Mouse (Mus musculus) liver, postnatal 0 days (tissue): ENCODE results near the gene Nup107. TPM values are rescaled to one million over a fixed set of nuclear protein-coding genes. Genes with fewer than 3 reads are reported as not detected.

ENCODE experiments used
- ATAC-seq: fragments of 200-750 bp; cut with Nextera tagmentation; 2 replicates; pipeline ENCODE4 v1.8.0; 2017; ENCODE audit warnings: mild to moderate bottlenecking, moderate library complexity
- DNase-seq: peaks from one replicate; pipeline ENCODE4 v3.0.0-alpha.2; 2016
- H3K27ac ChIP-seq: fragments of 300-500 bp; sonication (generic); 2 replicates; pipeline ENCODE4 v1.5.1; 2014; ENCODE audit warnings: antibody characterized with exemption, moderate library complexity, mild to moderate bottlenecking, low read depth
- H3K27me3 ChIP-seq: fragments of 300-500 bp; sonication (generic); 2 replicates; pipeline ENCODE4 v1.6.1; 2014; ENCODE audit warnings: low read length, control low read depth, mixed read lengths; ENCODE audit not compliant: insufficient read depth
- H3K36me3 ChIP-seq: fragments of 300-500 bp; sonication (generic); replicated peaks from 2 replicates; pipeline ENCODE4 v1.6.1; 2014; ENCODE audit warnings: mild to moderate bottlenecking, control low read depth, low read length, moderate library complexity, mixed read lengths; ENCODE audit not compliant: insufficient read depth
- H3K4me1 ChIP-seq: fragments of 300-500 bp; sonication (generic); 2 replicates; pipeline ENCODE4 v1.6.1; 2014; ENCODE audit warnings: antibody characterized with exemption, mild to moderate bottlenecking, control low read depth; ENCODE audit not compliant: insufficient read depth
- H3K4me2 ChIP-seq: fragments of 300-500 bp; sonication (generic); 2 replicates; pipeline ENCODE4 v1.6.1; 2014; ENCODE audit warnings: low read depth, mild to moderate bottlenecking, low read length, moderate library complexity, mixed read lengths
- H3K4me3 ChIP-seq: fragments of 300-500 bp; sonication (generic); 2 replicates; pipeline ENCODE4 v1.5.1; 2014; ENCODE audit warnings: low read depth, low read length
- H3K9ac ChIP-seq: fragments of 300-500 bp; sonication (generic); replicated peaks from 2 replicates; pipeline ENCODE4 v1.6.1; 2014; ENCODE audit warnings: mild to moderate bottlenecking, moderate library complexity
- H3K9me3 ChIP-seq: fragments of 300-500 bp; sonication (generic); 2 replicates; pipeline ENCODE4 v1.6.1; 2016; ENCODE audit warnings: mild to moderate bottlenecking, control low read depth, low read length, mixed read lengths
- CTCF ChIP-seq: sonication (generic); IDR thresholded peaks from 2 replicates; pipeline ENCODE4 v1.5.1; 2016; ENCODE audit warnings: antibody characterized with exemption, low read depth
- EP300 ChIP-seq: IDR thresholded peaks from 2 replicates; pipeline ENCODE4 v1.6.1; 2016; ENCODE audit warnings: antibody characterized with exemption, low read depth, mild to moderate bottlenecking
- WGBS: fragments of 180-500 bp; shearing (Covaris S2); extraction: QIAGEN DNeasy Blood & Tissue Kit; methylation state at CpG from one replicate; pipeline ENCODE4 v1.1.7; 2014; ENCODE audit not compliant: insufficient replicate concordance; 5-methylcytosine and 5-hydroxymethylcytosine counted together
- polyA plus RNA-seq: library from polyadenylated mRNA; unstranded; fragments of >200 nt; fragmentation: Nextera tagmentation; extraction: Ambion mirVana; gene quantifications from 2 replicates; pipeline ENCODE4 v1.2.1, GENCODE M21; 2015

Gene Nup107
- polyA plus RNA-seq, 1 experiment from 2014 or later, result 15.0 TPM

DNA sequence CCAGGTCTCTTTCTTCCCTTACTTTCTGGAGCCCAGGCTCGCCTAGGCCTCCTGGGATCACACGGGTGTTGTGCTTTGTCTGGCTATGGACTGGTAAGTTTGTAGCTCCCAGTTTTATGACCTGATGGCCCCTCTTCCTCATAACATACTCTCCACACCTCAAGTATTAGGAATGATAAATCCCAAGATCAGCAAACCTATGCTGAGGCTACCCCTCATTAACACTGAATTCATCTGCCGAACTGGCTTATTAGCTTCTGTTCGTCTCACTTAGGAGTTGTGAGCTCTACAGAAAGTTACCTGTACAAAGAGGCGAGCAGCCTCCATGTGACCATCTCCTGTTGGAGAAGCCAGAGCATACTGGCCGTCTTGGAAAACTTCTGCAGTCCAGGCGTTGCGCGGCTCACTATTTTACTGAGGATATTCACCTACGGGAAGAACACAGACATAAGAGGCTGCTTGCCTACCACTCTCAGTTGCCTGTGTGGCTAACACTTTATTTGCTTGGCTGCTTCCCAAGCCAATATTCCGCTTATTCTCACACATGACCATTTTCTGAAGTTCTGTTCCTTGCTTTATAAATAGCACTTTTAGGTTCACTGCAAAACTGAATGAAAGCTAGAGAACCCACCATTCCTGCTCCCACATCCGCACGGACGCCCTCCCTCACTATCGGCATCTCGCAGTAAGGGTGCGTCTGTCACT is 11.3 kb downstream of the Nup107 start:
- no peaks in the 10 kb centered on the region for H3K27me3 ChIP-seq
- H3K9me3 ChIP-seq, result no peaks in the 10 kb centered on the region
- WGBS, result 91% methylated on average over 17 of the region's 17 CpGs
- H3K4me2 ChIP-seq, result no peak overlapping the region
- TF ChIP-seq CTCF (no peak), EP300 (no peak)
- DNase-seq (no peak), ATAC-seq (no peak)
- no peaks in the 10 kb centered on the region for H3K4me1 ChIP-seq
- H3K27ac ChIP-seq, result no peak overlapping the region
- H3K9ac ChIP-seq, result no peak overlapping the region
- H3K4me3 ChIP-seq, result no peak overlapping the region
- H3K36me3 ChIP-seq, result peaks cover 73% of the 10 kb centered on the region

DNA sequence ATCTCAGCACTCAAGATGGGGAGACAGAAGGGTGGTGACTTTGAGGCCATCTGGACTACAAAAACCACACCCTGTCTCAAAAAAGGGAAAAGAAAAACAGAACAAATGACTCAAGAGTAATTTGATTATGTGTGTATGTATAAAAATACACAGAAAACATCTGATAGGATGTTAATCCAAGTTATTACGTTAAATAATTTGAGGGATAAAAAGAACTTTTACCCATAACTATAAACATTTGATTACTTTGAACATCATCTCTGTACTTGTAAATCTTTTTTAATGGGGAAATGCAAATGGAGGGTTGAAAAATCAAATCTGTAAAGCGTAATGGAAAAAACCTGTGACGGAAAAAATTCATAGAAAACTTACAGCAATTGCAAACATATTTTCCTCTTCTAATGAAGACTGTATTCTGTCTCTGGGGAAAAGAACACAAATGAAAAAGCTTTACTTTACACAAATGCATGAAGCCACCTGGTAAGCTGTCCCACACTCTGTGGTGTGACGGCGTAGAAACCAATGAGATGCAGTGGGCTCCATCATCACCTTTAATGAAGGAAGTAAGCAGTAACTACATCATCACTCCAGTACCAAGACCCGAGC is 12.1 kb downstream of the Nup107 start:
- WGBS, result 90% methylated on average over 6 of the region's 6 CpGs
- TF ChIP-seq EP300 (no peak), CTCF (no peak)
- ATAC-seq, result no peak

DNA sequence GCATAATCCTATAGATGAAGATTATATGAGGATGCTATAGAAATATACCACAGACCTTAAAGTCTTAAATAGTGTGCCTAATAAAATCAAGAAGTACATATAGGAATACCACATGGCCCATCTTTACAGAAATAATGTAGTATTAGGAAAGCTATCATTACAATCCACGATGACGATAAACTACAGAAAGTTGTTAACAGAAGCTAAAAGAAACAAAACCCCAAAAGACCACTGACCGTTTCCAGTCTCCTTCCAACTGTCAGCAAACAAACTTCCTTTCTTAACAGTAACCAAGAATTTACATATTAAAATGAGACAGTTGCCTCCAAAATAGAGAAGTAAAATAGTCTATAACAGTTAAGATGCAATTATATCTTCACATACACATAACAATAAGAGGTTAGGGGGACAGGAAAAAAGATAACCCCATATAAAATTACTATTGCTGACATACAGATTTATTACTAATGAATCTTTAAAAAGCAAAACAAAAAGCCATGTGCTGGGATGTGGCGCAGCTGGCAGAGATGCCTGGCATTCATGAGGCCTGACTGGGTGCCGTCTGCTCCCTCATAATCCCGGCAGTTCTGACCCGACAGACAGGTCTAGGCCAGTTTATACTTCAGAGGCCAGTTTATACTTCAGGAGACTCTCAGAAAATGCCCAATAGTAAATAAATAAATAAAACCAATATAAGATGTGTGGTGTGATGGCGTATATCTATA is 12.8 kb downstream of the Nup107 start:
- H3K4me2 ChIP-seq, result no peak overlapping the region
- H3K36me3 ChIP-seq, result peaks cover 74% of the 10 kb centered on the region
- H3K27ac ChIP-seq, result no peak overlapping the region
- WGBS, result 83% methylated on average over 8 of the region's 8 CpGs
- no peaks in the 10 kb centered on the region for H3K9me3 ChIP-seq
- no peak overlapping the region for H3K4me3 ChIP-seq
- no peak for DNase-seq
- no peak overlapping the region for H3K9ac ChIP-seq
- no peaks in the 10 kb centered on the region for H3K27me3 ChIP-seq
- no peak for TF ChIP-seq EP300
- TF ChIP-seq CTCF, result no peak
- H3K4me1 ChIP-seq, result no peaks in the 10 kb centered on the region
- ATAC-seq, result no peak

More for the DNA sequence above, 12.1 kb downstream of the Nup107 start:
- peaks cover 72% of the 10 kb centered on the region for H3K36me3 ChIP-seq
- no peak overlapping the region for H3K27ac ChIP-seq
- no peak overlapping the region for H3K4me3 ChIP-seq
- H3K27me3 ChIP-seq, result no peaks in the 10 kb centered on the region
- DNase-seq, result no peak
- H3K4me2 ChIP-seq, result no peak overlapping the region
- H3K9me3 ChIP-seq, result no peaks in the 10 kb centered on the region
- no peaks in the 10 kb centered on the region for H3K4me1 ChIP-seq
- no peak overlapping the region for H3K9ac ChIP-seq

DNA sequence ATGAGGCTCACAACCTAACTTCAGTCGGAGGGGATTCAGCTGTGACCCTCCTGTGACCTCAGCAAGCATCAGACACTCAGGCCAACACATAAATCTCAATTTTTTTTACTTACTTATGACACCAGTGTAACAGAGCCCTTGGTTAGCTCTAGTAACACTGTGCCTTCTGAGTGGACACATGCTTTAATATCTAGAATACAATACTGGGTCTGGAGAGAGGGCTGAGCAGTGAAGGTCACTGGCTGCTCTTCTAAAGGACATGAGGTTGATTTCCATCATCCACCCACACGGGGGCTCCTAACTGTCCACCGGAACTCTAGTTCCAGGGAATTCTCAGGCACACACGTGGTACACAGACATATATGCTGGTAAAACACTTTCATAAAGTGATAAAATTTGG is 13.6 kb downstream of the Nup107 start:
- TF ChIP-seq EP300, result no peak
- no peak for TF ChIP-seq CTCF
- Histone ChIP-seq H3K9me3 (no peaks in the 10 kb centered on the region), H3K27ac (no peak overlapping the region), H3K4me2 (no peak overlapping the region), H3K36me3 (peaks cover 77% of the 10 kb centered on the region), H3K27me3 (no peaks in the 10 kb centered on the region), H3K9ac (no peak overlapping the region), H3K4me3 (no peak overlapping the region), H3K4me1 (no peaks in the 10 kb centered on the region)
- ATAC-seq (no peak), DNase-seq (no peak)
- WGBS, result 88% methylated on average over 4 of the region's 4 CpGs

DNA sequence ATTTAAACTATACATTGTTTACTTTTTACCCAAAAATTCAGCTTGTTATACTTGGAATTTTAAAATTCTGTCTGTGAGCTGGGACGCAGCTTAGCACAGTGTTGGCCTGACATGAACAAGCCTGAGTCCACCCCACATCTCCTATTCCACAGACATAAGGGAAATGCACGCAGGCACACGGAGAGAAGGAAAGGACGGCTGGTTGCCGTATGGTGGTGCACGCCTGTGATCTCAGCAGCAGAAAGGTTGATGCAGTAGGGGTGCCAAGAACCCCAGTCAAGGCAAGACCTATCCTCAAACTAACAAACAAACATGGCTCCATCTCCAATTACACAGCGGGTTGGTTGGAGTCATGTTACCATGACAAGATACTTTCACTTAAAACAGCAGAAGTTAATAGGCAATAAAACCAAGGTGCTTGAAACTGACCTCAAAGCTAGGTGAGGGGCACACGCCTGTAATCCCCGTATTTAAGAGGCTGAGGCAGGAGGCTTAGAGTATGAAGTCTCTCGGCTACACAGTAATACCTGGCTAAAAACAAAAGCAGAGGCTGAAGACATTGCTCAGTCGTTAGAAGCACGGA is 14.1 kb downstream of the Nup107 start:
- Histone ChIP-seq H3K4me1 (no peaks in the 10 kb centered on the region), H3K4me2 (no peak overlapping the region), H3K27ac (no peak overlapping the region), H3K9ac (no peak overlapping the region), H3K9me3 (no peaks in the 10 kb centered on the region), H3K27me3 (no peaks in the 10 kb centered on the region), H3K36me3 (peaks cover 75% of the 10 kb centered on the region), H3K4me3 (no peak overlapping the region)
- DNase-seq (no peak), ATAC-seq (no peak)
- 92% methylated on average over 12 of the region's 12 CpGs for WGBS
- TF ChIP-seq CTCF, result no peak
